Mouse (Mus musculus): Measurements from ENCODE around the gene Strc. TPM values are rescaled to one million over a fixed set of nuclear protein-coding genes. Genes with fewer than 3 reads are reported as not detected.

The Strc gene
- polyA plus RNA-seq, 1 experiment = 0.05 TPM

DNA sequence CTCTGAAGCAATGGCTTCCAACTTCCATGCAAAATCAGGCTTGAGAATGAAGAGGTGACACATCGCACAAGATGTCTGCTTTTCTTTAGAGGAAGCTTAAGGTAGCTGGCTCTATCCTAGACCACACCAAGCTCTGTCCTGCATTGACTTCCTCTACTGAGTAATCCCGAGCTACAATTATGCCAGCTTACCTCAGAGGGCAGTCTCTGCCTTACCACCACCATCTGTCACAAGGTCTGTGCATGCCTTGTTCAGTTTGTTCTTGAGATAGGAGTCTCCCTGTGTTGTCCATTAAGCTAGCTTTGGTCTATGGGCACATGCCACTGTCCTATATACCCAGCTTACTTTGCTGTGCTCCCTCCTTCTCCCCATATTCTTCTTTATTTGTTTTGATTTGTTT lies 57.5 kb downstream of the Strc start:
- WGBS = 81% methylated on average over 2 of the region's 2 CpGs

DNA sequence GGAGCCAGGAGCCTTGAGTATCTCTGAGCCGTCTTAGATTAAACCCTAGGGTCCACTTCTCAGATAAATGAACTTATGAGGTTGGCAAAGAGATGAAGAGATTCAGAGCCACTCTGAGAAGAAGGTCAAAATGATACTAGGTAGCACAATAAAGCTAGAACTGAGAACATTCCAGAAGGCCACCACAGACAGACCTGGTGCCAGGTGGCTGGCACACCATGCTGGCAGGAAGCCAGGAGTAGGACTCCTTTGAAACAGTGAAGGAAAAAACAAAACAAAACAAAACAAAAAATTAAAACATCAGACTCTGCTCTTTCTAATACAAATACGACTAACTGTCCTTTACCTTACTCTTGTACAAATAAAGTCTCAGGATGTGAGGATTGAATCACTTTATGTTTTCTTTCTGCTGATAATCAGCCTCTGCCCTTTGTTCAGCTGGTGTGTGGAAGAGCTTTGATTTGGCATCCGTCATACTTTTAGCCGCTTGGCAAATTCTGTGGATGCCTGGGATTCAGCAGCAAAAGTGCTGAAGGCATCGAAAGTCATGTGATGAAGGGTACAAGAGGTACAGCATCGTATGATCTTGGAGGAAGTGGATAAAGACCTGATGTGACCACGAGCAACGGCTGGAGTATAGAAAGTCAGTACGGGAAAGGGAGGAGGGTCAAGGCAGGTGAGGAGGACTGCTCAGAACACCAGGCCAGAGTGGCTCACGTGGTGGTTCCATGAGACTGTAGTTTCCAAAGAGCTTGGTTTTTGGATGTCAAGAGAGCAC lies 63.1 kb downstream of the Strc start:
- Histone ChIP-seq H3K36me3 (ENCODE audit: control insufficient read depth, insufficient read depth, low read length) (no peaks in the 10 kb centered on the region), H3K27ac (ENCODE audit: insufficient read depth, low read length) (no peak overlapping the region), H3K27me3 (ENCODE audit: control insufficient read depth, insufficient read depth, low read length) (no peaks in the 10 kb centered on the region), H3K4me1 (ENCODE audit: control insufficient read depth, insufficient read depth, insufficient read length) (no peaks in the 10 kb centered on the region), H3K4me3 (ENCODE audit: extremely low read depth, insufficient read depth, insufficient read length) (no peak overlapping the region)
- TF ChIP-seq CTCF (IDR thresholded peaks at IDR 0.05; ENCODE audit: extremely low read depth, insufficient read depth, insufficient read length, insufficient replicate concordance) (no peak), POLR2A (IDR thresholded peaks at IDR 0.05; ENCODE audit: low read depth, low read length) (no peak)
- WGBS = 76% methylated on average over 10 of the region's 10 CpGs
- DNase-seq (ENCODE audit: low read depth in 1 of 2, low spot score in 2 of 2) = no peak

More for the DNA sequence above, 57.5 kb downstream of the Strc start:
- Histone ChIP-seq H3K27ac (ENCODE audit: insufficient read depth, low read length) (no peak overlapping the region), H3K4me1 (ENCODE audit: control insufficient read depth, insufficient read depth, insufficient read length) (no peaks in the 10 kb centered on the region), H3K27me3 (ENCODE audit: control insufficient read depth, insufficient read depth, low read length) (no peaks in the 10 kb centered on the region), H3K4me3 (ENCODE audit: extremely low read depth, insufficient read depth, insufficient read length) (no peak overlapping the region), H3K36me3 (ENCODE audit: control insufficient read depth, insufficient read depth, low read length) (peaks cover 4% of the 10 kb centered on the region; the same call in 1 of the 2 replicates)
- TF ChIP-seq CTCF (IDR thresholded peaks at IDR 0.05; ENCODE audit: extremely low read depth, insufficient read depth, insufficient read length, insufficient replicate concordance) = no peak
- TF ChIP-seq POLR2A (IDR thresholded peaks at IDR 0.05; ENCODE audit: low read depth, low read length) = no peak
- DNase-seq (ENCODE audit: low read depth in 1 of 2, low spot score in 2 of 2) = no peak

- no peak for DNase-seq (ENCODE audit: low read depth in 1 of 2, low spot score in 2 of 2)
- H3K36me3 ChIP-seq (ENCODE audit: control insufficient read depth, insufficient read depth, low read length) = no peaks in the 10 kb centered on the region
- H3K27ac ChIP-seq (ENCODE audit: insufficient read depth, low read length) = no peak overlapping the region
- H3K4me3 ChIP-seq (ENCODE audit: extremely low read depth, insufficient read depth, insufficient read length) = no peak overlapping the region
- TF ChIP-seq POLR2A (IDR thresholded peaks at IDR 0.05; ENCODE audit: low read depth, low read length) (no peak), CTCF (IDR thresholded peaks at IDR 0.05; ENCODE audit: extremely low read depth, insufficient read depth, insufficient read length, insufficient replicate concordance) (no peak)
- H3K27me3 ChIP-seq (ENCODE audit: control insufficient read depth, insufficient read depth, low read length) = no peaks in the 10 kb centered on the region
- no peaks in the 10 kb centered on the region for H3K4me1 ChIP-seq (ENCODE audit: control insufficient read depth, insufficient read depth, insufficient read length)
- WGBS = 92% methylated on average over 10 of the region's 10 CpGs
These were observed 63.9 kb downstream of the Strc start for GRCm38 (mm10) chr2:121323041-121323440.

DNA sequence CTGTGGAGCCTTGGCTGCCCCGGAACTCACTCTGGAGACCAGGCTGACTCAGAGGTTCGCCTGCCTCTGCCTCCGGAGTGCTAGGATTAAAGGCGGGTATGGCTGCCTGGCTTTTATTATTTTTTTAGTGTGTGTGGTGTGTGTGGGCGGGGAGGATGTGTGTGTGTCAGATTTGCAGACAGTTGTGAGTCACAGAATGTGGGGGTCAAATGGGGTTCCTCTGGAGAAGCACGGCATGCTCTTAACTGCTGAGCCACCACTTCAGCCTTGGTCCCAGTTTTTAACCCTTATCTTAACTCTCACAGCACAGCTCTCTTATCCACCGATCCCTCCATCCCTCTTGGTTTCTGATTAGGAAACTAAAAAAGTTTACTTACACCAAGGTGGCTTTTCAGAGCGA lies 70.7 kb downstream of the Strc start:
- Histone ChIP-seq H3K4me1 (ENCODE audit: control insufficient read depth, insufficient read depth, insufficient read length) (no peaks in the 10 kb centered on the region), H3K27ac (ENCODE audit: insufficient read depth, low read length) (no peak overlapping the region), H3K27me3 (ENCODE audit: control insufficient read depth, insufficient read depth, low read length) (no peaks in the 10 kb centered on the region), H3K36me3 (ENCODE audit: control insufficient read depth, insufficient read depth, low read length) (no peaks in the 10 kb centered on the region), H3K4me3 (ENCODE audit: extremely low read depth, insufficient read depth, insufficient read length) (no peak overlapping the region)
- WGBS = 85% methylated on average over 8 of the region's 8 CpGs
- DNase-seq (ENCODE audit: low read depth in 1 of 2, low spot score in 2 of 2) = no peak
- no peak for TF ChIP-seq CTCF (IDR thresholded peaks at IDR 0.05; ENCODE audit: extremely low read depth, insufficient read depth, insufficient read length, insufficient replicate concordance)
- TF ChIP-seq POLR2A (IDR thresholded peaks at IDR 0.05; ENCODE audit: low read depth, low read length) = no peak

Other genes with a start within 250 kb of the Strc start
- gene Adal, start 246.7 kb downstream of the Strc start, polyA plus RNA-seq (2012; rRNA removed) = 3.4 and 3.7 TPM in 2 replicates
- gene Lcmt2, start 246.5 kb downstream of the Strc start, polyA plus RNA-seq (2012; rRNA removed) = 6.8 and 10.8 TPM in 2 replicates
- 35.7 and 37.1 TPM in 2 replicates for gene Tubgcp4, start 216.5 kb downstream of the Strc start, polyA plus RNA-seq (2012; rRNA removed)
- gene Zscan29, start 216.0 kb downstream of the Strc start, polyA plus RNA-seq (2012; rRNA removed) = 3.1 and 3.5 TPM in 2 replicates
- gene Trp53bp1, start 115.8 kb downstream of the Strc start, polyA plus RNA-seq (2012; rRNA removed) = 16.5 and 21.1 TPM in 2 replicates
- gene Map1a, start 97.6 kb downstream of the Strc start, polyA plus RNA-seq (2012; rRNA removed) = 1.2 and 1.3 TPM in 2 replicates
- gene Ppip5k1, start 31.8 kb downstream of the Strc start, polyA plus RNA-seq (2012; rRNA removed) = 8.7 and 9.3 TPM in 2 replicates
- 0.36 and 0.43 TPM in 2 replicates for gene Ckmt1, start 29.5 kb downstream of the Strc start, polyA plus RNA-seq (2012; rRNA removed)
- 214 and 398 TPM in 2 replicates for gene Pdia3, start 26.6 kb upstream of the Strc start, polyA plus RNA-seq (2012; rRNA removed)
- 0.89 and 0.97 TPM in 2 replicates for gene Catsper2, start 26.6 kb upstream of the Strc start, polyA plus RNA-seq (2012; rRNA removed)
- gene Ell3, start 57.1 kb upstream of the Strc start, polyA plus RNA-seq (2012; rRNA removed) = 22.8 and 26.6 TPM in 2 replicates
- gene Serf2, start 62.0 kb upstream of the Strc start, polyA plus RNA-seq (2012; rRNA removed) = 206 and 255 TPM in 2 replicates
- gene Hypk, start 66.1 kb upstream of the Strc start, polyA plus RNA-seq (2012; rRNA removed) = 3.2 and 5.8 TPM in 2 replicates
- gene Serinc4, start 69.6 kb upstream of the Strc start, polyA plus RNA-seq (2012; rRNA removed) = 0.22 and 0.33 TPM in 2 replicates
- 2.0 and 2.3 TPM in 2 replicates for gene Mfap1b, start 86.9 kb upstream of the Strc start, polyA plus RNA-seq (2012; rRNA removed)
- gene Mfap1a, start 119.5 kb upstream of the Strc start, polyA plus RNA-seq (2012; rRNA removed) = 1.4 and 1.8 TPM in 2 replicates
- 2.9 and 3.8 TPM in 2 replicates for gene Wdr76, start 119.6 kb upstream of the Strc start, polyA plus RNA-seq (2012; rRNA removed)